Mouse (Mus musculus): ENCODE results near the gene Gipr. TPM values are rescaled to one million over a fixed set of nuclear protein-coding genes. Genes with fewer than 3 reads are reported as not detected.

The Gipr gene
- total and polyA plus RNA-seq, 2 experiments from 2014 or later = 5.3 to 16.9 TPM

GRCm38 (mm10) chr7:19171831-19172230 lies 5.9 kb upstream of the Gipr start:
- Histone ChIP-seq H3K9ac (0 out of 2 replicates have a peak overlapping the region, but pooled peaks have one; percentile 4), H3K4me3 (ENCODE audit: low read depth, low read length) (no peak overlapping the region), H3K36me3 (ENCODE audit: insufficient read depth) (no peaks in the 10 kb centered on the region), H3K27ac (ENCODE audit: low read depth, low read length) (peak overlapping the region; percentile 87), H3K9me3 (ENCODE audit: low read length) (no peaks in the 10 kb centered on the region), H3K27me3 (ENCODE audit: insufficient read depth, low read length) (no peaks in the 10 kb centered on the region), H3K4me1 (ENCODE audit: insufficient read depth) (peaks cover 26% of the 10 kb centered on the region), H3K4me2 (ENCODE audit: low read depth) (peak overlapping the region; percentile 45; the same call in 1 of the 2 replicates)
- no peak for ATAC-seq
- TF ChIP-seq CTCF (IDR thresholded peaks at IDR 0.05; ENCODE audit: low read depth) = no peak
- WGBS = 44% methylated on average over 8 of the region's 8 CpGs
- no peak for DNase-seq

GRCm38 (mm10) chr7:19170142-19170541 lies 4.2 kb upstream of the Gipr start:
- Histone ChIP-seq H3K27me3 (ENCODE audit: insufficient read depth, low read length) (no peaks in the 10 kb centered on the region), H3K36me3 (ENCODE audit: insufficient read depth) (no peaks in the 10 kb centered on the region), H3K4me3 (ENCODE audit: low read depth, low read length) (no peak overlapping the region), H3K9me3 (ENCODE audit: low read length) (no peaks in the 10 kb centered on the region), H3K9ac (peak overlapping the region; percentile 25; the same call in 1 of the 2 replicates), H3K4me1 (ENCODE audit: insufficient read depth) (peaks cover 33% of the 10 kb centered on the region), H3K27ac (ENCODE audit: low read depth, low read length) (peak overlapping the region; percentile 94), H3K4me2 (ENCODE audit: low read depth) (0 out of 2 replicates have a peak overlapping the region, but pooled peaks have one; percentile 10)
- no peak for TF ChIP-seq CTCF (IDR thresholded peaks at IDR 0.05; ENCODE audit: low read depth)
- DNase-seq (peak; percentile 93), ATAC-seq (peak; percentile 93)
- 27% methylated on average over 8 of the region's 8 CpGs for WGBS

DNA sequence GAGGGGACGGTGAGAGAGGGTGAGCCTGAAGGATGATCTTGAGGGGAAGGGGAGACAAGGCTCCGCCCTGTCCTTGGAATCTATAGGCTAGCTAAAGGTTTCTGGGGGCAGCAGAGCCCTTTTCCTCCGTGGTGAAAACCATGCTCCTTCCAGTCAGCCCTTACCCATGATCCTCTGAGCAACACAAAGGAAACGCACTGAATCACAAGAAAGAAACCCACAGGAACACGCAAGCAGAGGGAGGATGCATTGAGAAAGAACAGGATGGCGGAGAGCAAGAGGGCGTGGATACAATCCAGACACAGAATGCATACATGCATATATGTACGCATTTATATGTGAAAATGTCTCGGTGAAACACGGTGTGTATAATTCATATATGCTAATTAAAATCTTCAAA lies 3.6 kb upstream of the Gipr start:
- no peaks in the 10 kb centered on the region for H3K36me3 ChIP-seq (ENCODE audit: insufficient read depth)
- no peaks in the 10 kb centered on the region for H3K27me3 ChIP-seq (ENCODE audit: insufficient read depth, low read length)
- no peaks in the 10 kb centered on the region for H3K9me3 ChIP-seq (ENCODE audit: low read length)
- no peak overlapping the region for H3K4me3 ChIP-seq (ENCODE audit: low read depth, low read length)
- peak; percentile 54 for DNase-seq
- TF ChIP-seq CTCF (IDR thresholded peaks at IDR 0.05; ENCODE audit: low read depth) = no peak
- 42% methylated on average over 10 of the region's 10 CpGs for WGBS
- 0 out of 2 replicates have a peak overlapping the region, but pooled peaks have one; percentile 10 for H3K4me2 ChIP-seq (ENCODE audit: low read depth)
- ATAC-seq = peak; percentile 6; the same call in 1 of the 2 replicates
- H3K4me1 ChIP-seq (ENCODE audit: insufficient read depth) = peaks cover 33% of the 10 kb centered on the region
- peak overlapping the region; percentile 94 for H3K27ac ChIP-seq (ENCODE audit: low read depth, low read length)
- peak overlapping the region; percentile 25; the same call in 1 of the 2 replicates for H3K9ac ChIP-seq

- peak; percentile 49 for TF ChIP-seq CTCF (IDR thresholded peaks at IDR 0.05; ENCODE audit: low read depth)
- Histone ChIP-seq H3K4me2 (ENCODE audit: low read depth) (no peak overlapping the region), H3K4me1 (ENCODE audit: insufficient read depth) (peaks cover 26% of the 10 kb centered on the region), H3K9me3 (ENCODE audit: low read length) (no peaks in the 10 kb centered on the region), H3K9ac (no peak overlapping the region), H3K4me3 (ENCODE audit: low read depth, low read length) (no peak overlapping the region), H3K36me3 (ENCODE audit: insufficient read depth) (no peaks in the 10 kb centered on the region), H3K27ac (ENCODE audit: low read depth, low read length) (no peak overlapping the region; the same call in 1 of the 2 replicates), H3K27me3 (ENCODE audit: insufficient read depth, low read length) (no peaks in the 10 kb centered on the region)
- DNase-seq = no peak
- no peak for ATAC-seq
- WGBS = 83% methylated on average over 3 of the region's 3 CpGs
Observed at GRCm38 (mm10) chr7:19166990-19167389, 1.1 kb upstream of the Gipr start.

GRCm38 (mm10) chr7:19164978-19165377 lies 949 bp downstream of the Gipr start:
- no peak for ATAC-seq
- TF ChIP-seq CTCF (IDR thresholded peaks at IDR 0.05; ENCODE audit: low read depth) = no peak
- H3K4me3 ChIP-seq (ENCODE audit: low read depth, low read length) = peak overlapping the region; percentile 11; the same call in 1 of the 2 replicates

DNA sequence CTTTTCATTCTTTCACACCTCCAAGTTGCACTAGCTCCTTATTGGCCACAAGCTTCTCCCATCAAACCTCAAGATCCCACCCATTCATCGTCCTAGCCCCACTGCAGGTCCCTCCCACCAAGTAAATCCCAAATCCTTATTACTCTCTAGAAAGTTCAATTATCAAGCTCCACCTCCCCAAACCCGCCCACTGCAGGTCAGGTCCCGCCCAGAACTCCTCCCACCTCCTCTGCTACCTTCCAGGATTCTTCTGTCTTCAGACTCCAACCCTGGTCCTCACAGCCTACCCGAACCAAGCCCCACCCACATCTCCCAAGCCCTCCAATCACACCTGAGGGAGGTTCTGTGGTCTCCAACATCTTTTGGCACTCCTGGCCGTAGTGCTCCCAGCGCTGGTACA lies 1.7 kb downstream of the Gipr start:
- no peak for TF ChIP-seq CTCF (IDR thresholded peaks at IDR 0.05; ENCODE audit: low read depth)
- ATAC-seq (peak; percentile 46), DNase-seq (no peak)
- Histone ChIP-seq H3K4me1 (ENCODE audit: insufficient read depth) (0 out of 2 replicates have a peak, but pooled peaks cover 14% of the 10 kb centered on the region), H3K4me3 (ENCODE audit: low read depth, low read length) (no peak overlapping the region), H3K27ac (ENCODE audit: low read depth, low read length) (no peak overlapping the region), H3K27me3 (ENCODE audit: insufficient read depth, low read length) (no peaks in the 10 kb centered on the region), H3K36me3 (ENCODE audit: insufficient read depth) (no peaks in the 10 kb centered on the region), H3K9ac (no peak overlapping the region), H3K9me3 (ENCODE audit: low read length) (no peaks in the 10 kb centered on the region), H3K4me2 (ENCODE audit: low read depth) (peak overlapping the region; percentile 37)
- 0% methylated on average over 6 of the region's 6 CpGs for WGBS

More at GRCm38 (mm10) chr7:19164978-19165377, 949 bp downstream of the Gipr start:
- H3K4me1 ChIP-seq (ENCODE audit: insufficient read depth) = peaks cover 21% of the 10 kb centered on the region
- no peaks in the 10 kb centered on the region for H3K36me3 ChIP-seq (ENCODE audit: insufficient read depth)
- no peaks in the 10 kb centered on the region for H3K27me3 ChIP-seq (ENCODE audit: insufficient read depth, low read length)
- H3K4me2 ChIP-seq (ENCODE audit: low read depth) = peak overlapping the region; percentile 37
- WGBS = 4% methylated on average over 13 of the region's 13 CpGs
- H3K9ac ChIP-seq = no peak overlapping the region
- H3K9me3 ChIP-seq (ENCODE audit: low read length) = no peaks in the 10 kb centered on the region
- no peak overlapping the region for H3K27ac ChIP-seq (ENCODE audit: low read depth, low read length)
- DNase-seq = no peak

- H3K27me3 ChIP-seq (ENCODE audit: insufficient read depth, low read length) = no peaks in the 10 kb centered on the region
- no peak overlapping the region for H3K9ac ChIP-seq
- H3K4me1 ChIP-seq (ENCODE audit: insufficient read depth) = 0 out of 2 replicates have a peak, but pooled peaks cover 15% of the 10 kb centered on the region
- ATAC-seq = no peak
- H3K27ac ChIP-seq (ENCODE audit: low read depth, low read length) = no peak overlapping the region
- peak overlapping the region; percentile 37 for H3K4me2 ChIP-seq (ENCODE audit: low read depth)
- no peak for DNase-seq
- H3K9me3 ChIP-seq (ENCODE audit: low read length) = no peaks in the 10 kb centered on the region
- 29% methylated on average over 12 of the region's 12 CpGs for WGBS
- no peak overlapping the region for H3K4me3 ChIP-seq (ENCODE audit: low read depth, low read length)
- TF ChIP-seq CTCF (IDR thresholded peaks at IDR 0.05; ENCODE audit: low read depth) = no peak
- H3K36me3 ChIP-seq (ENCODE audit: insufficient read depth) = no peaks in the 10 kb centered on the region
Observed at GRCm38 (mm10) chr7:19163752-19164151, 2.2 kb downstream of the Gipr start.
